Mouse (Mus musculus): ENCODE measurements around the gene Tspan3.

- no peak for TF ChIP-seq CTCF (IDR thresholded peaks at IDR 0.05; ENCODE audit: low read depth, low read length)
- no peak for TF ChIP-seq POLR2A (IDR thresholded peaks at IDR 0.05; ENCODE audit: extremely low read depth, insufficient read depth, low read length)
These were observed 60.4 kb downstream of the Tspan3 start for GRCm38 (mm10) chr9:56104921-56105320.

Measured in liver, adult 2 months (tissue).